Mouse (Mus musculus): ENCODE data around the gene Timm50. TPM values are rescaled to one million over a fixed set of nuclear protein-coding genes. Genes with fewer than 3 reads are reported as not detected.

Gene Timm50
- polyA plus RNA-seq, 1 experiment from 2014 or later, result 189 TPM

DNA sequence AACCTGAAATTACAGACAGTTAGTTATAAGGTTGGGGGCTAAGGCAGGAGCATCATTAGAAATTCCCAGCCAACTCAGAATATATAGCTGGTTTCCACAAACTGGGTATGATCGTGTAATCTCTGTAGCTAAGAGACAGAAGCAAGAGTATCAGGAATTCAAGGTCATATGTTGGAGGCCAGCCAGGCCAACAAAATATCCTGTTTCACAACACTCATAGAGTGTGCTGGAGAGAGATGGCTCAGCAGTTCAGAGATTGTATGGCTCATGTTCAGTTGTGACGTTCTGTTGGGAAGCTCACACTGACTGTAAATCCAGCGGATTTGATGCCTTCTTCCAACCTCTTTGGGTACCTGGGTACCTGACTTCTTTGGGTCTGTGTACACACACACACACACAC, 35.9 kb upstream of the Timm50 start:
- DNase-seq (ENCODE audit: low spot score), result no peak
- H3K27me3 ChIP-seq (ENCODE audit: insufficient read depth, poor library complexity, severe bottlenecking), result no peaks in the 10 kb centered on the region
- H3K27ac ChIP-seq, result no peak overlapping the region
- peaks cover 18% of the 10 kb centered on the region for H3K4me1 ChIP-seq
- H3K36me3 ChIP-seq, result peaks cover 14% of the 10 kb centered on the region
- H3K4me3 ChIP-seq, result no peak overlapping the region
- H3K9me3 ChIP-seq, result no peaks in the 10 kb centered on the region
- WGBS, result 84% methylated on average over 3 of the region's 3 CpGs

DNA sequence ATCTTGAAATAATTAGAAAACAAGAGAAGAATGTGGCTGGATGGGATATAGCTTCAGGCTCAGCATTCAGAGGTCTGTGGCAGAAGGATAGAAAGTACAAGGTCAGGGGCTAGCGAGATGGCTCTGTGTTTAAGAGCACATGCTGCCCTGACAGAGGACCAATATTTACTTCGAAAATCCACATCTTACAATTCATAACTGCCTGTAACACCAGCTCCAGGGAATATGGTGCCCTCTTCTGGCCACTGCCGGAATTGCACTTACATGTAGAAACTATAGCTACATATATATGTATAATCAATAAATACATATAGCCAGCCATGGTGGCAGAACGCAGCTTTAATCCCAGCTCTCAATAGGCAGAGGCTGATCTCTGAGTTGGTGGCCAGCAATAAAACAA, 32.8 kb upstream of the Timm50 start:
- no peak overlapping the region for H3K27ac ChIP-seq
- WGBS, result 10% methylated on average over 4 of the region's 4 CpGs
- no peak overlapping the region for H3K4me3 ChIP-seq
- peaks cover 9% of the 10 kb centered on the region for H3K4me1 ChIP-seq
- no peak for DNase-seq (ENCODE audit: low spot score)
- no peaks in the 10 kb centered on the region for H3K9me3 ChIP-seq
- H3K36me3 ChIP-seq, result no peaks in the 10 kb centered on the region
- no peaks in the 10 kb centered on the region for H3K27me3 ChIP-seq (ENCODE audit: insufficient read depth, poor library complexity, severe bottlenecking)

DNA sequence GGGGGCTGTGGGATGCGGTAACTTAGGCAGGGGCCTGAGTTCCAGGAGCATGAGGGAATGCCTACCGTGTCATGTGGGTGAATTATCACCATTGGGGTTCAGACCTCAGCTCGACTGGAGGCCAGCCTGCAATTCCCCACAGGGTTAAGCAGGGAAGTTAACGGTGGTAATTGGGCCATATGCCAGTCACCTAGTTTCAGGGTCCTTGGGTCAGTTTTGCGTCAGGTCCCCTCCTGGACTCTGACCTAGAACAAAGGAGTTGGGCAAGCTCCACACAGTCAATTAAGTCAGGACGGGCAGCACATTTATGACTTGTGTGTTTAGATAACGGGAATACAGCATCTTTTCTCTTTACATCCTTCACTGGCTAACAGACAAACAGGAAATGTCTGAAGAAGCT, 29.5 kb upstream of the Timm50 start:
- Histone ChIP-seq H3K27me3 (ENCODE audit: insufficient read depth, poor library complexity, severe bottlenecking) (no peaks in the 10 kb centered on the region), H3K9me3 (no peaks in the 10 kb centered on the region), H3K4me1 (peaks cover 19% of the 10 kb centered on the region), H3K27ac (peak overlapping the region; percentile 19; the same call in 1 of the 2 replicates), H3K36me3 (no peaks in the 10 kb centered on the region), H3K4me3 (no peak overlapping the region)
- WGBS, result 45% methylated on average over 7 of the region's 7 CpGs
- no peak for DNase-seq (ENCODE audit: low spot score)

DNA sequence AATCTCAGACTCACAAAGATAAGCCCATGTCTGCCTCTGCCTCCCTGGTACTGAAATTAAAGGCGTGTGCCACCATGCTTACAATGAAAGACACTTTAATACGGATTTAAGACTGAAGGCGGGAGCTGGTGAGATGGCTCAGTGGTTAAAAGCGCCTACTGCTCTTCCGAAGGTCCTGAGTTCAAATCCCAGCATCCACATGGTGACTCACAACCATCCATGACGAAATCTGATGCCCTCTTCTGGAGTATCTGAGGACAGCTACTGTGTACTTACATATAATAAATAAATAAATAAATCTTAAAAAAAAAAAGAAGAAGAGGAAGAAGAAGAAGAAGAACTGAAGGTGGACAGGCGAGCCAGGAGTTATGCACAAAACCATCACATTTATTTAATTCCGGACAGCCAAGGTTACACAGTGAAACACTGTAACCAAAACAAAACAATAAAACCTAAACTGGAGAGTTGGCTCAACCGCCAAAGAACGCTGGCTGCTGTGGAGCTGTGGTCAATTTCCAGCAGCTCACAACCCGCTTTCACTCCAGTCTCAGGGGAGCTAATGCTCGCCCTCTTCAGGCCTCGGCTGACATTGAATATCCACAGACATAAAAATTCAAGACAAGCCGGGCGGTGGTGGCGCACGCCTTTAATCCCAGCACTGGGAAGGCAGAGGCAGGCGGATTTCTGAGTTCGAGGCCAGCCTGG, 27.5 kb upstream of the Timm50 start:
- Histone ChIP-seq H3K4me1 (peaks cover 25% of the 10 kb centered on the region), H3K27me3 (ENCODE audit: insufficient read depth, poor library complexity, severe bottlenecking) (no peaks in the 10 kb centered on the region), H3K9me3 (no peaks in the 10 kb centered on the region), H3K4me3 (peak overlapping the region; percentile 84), H3K36me3 (peaks cover 12% of the 10 kb centered on the region; the same call in 1 of the 2 replicates), H3K27ac (peak overlapping the region; percentile 95)
- no peak for DNase-seq (ENCODE audit: low spot score)
- WGBS, result 76% methylated on average over 19 of the region's 19 CpGs

DNA sequence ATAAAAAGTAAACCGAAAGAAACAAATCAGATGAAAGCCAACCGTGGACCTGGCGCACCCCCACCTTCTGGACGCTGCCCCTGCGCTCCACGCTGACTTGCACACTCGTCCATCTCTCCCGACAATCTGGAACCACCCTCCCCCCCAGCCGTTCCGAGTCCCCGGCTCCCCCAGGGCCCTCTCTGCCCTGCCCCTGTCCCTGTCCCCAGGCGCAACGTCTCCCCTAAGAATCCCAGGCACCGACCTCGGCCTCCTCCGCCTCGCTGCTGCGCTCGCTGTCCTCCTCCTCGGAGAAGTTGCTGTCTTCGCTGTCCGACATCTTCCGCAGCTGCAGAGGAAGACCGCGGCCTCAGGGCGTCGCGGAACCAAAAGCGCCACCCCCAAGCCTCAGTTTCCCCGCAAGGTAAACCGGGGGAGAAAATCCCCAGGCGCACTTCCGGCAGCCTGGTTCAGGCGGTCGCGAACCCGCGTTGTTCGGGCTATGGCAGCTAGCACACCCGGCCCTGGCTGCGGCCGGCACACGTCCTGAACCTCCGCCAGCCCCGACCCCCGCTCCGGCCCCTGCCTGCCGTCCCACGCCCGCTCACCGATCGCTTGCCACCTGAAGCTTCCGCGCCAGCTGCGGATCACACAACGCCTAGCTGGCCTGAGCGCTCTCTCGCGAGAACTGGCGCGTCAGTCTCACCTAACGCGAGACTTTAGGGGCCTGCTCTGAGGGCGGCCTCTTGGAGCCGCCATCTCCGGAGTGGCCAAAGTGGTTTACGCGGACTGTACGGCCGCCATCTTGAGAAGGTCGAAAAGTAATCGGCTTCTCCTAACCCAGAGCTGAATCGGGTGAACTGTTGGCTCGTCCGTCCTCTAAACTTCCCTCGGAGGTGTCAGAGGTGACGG, 26.5 kb upstream of the Timm50 start, which contains the start of gene Supt5:
Gene Supt5, minus strand, starts transcription at position 639 of the 891 bp plus-strand sequence.
- Histone ChIP-seq H3K27me3 (ENCODE audit: insufficient read depth, poor library complexity, severe bottlenecking) (no peaks in the 10 kb centered on the region), H3K36me3 (peaks cover 17% of the 10 kb centered on the region), H3K4me3 (peak within 1 kb of the TSS; percentile 84), H3K27ac (peak within 1 kb of the TSS; percentile 95), H3K4me1 (peaks cover 25% of the 10 kb centered on the region), H3K9me3 (no peaks in the 10 kb centered on the region)
- WGBS, result under 1% methylated on average over 77 of the region's 77 CpGs
- peak; percentile 98 for DNase-seq (ENCODE audit: low spot score)

DNA sequence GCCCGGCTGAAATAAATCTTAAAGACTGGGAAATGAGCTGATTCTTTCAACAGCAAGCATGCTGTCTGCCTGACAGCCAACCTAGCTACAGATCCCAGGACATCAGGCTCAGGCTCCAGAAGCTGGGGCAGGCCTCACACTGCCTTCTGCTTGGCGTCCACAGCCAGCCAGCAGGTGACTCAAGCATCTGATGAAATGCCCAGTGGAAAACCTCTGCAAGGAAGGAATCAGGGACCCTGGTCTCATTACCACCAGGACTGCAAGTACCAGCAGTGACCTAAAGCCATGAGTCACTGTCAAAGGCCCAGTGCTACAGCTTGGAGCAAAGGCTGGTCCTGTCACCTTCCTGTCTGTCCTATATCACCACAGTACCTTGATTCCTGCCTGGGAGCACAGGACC, 23.6 kb upstream of the Timm50 start:
- 93% methylated on average over 2 of the region's 2 CpGs for WGBS
- Histone ChIP-seq H3K9me3 (no peaks in the 10 kb centered on the region), H3K36me3 (peaks cover 38% of the 10 kb centered on the region), H3K4me1 (peaks cover 18% of the 10 kb centered on the region), H3K4me3 (no peak overlapping the region), H3K27me3 (ENCODE audit: insufficient read depth, poor library complexity, severe bottlenecking) (no peaks in the 10 kb centered on the region), H3K27ac (no peak overlapping the region)
- no peak for DNase-seq (ENCODE audit: low spot score)

DNA sequence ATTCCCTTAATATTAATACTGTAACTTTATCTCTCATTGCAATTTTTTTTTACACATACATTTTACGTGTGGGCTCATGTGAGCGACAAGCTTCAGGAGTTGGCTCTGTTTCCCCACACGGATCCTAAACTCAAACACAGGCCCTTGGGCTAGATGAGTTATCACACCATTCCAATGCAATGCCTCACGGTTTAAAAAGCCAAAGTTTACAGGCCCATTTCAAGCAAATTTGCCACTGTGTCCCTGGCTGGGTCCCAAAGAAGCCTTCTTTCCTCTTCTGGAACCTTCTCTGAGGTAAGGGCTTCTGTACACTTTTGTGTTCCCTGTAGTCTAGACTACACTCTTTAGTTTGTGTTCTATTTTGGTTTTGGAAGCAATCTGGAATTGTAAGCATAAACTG, 22.7 kb upstream of the Timm50 start:
- peaks cover 47% of the 10 kb centered on the region for H3K36me3 ChIP-seq
- WGBS, result 90% methylated on average over 4 of the region's 4 CpGs
- no peaks in the 10 kb centered on the region for H3K9me3 ChIP-seq
- DNase-seq (ENCODE audit: low spot score), result no peak
- no peaks in the 10 kb centered on the region for H3K27me3 ChIP-seq (ENCODE audit: insufficient read depth, poor library complexity, severe bottlenecking)
- peaks cover 18% of the 10 kb centered on the region for H3K4me1 ChIP-seq
- H3K4me3 ChIP-seq, result no peak overlapping the region
- no peak overlapping the region for H3K27ac ChIP-seq

DNA sequence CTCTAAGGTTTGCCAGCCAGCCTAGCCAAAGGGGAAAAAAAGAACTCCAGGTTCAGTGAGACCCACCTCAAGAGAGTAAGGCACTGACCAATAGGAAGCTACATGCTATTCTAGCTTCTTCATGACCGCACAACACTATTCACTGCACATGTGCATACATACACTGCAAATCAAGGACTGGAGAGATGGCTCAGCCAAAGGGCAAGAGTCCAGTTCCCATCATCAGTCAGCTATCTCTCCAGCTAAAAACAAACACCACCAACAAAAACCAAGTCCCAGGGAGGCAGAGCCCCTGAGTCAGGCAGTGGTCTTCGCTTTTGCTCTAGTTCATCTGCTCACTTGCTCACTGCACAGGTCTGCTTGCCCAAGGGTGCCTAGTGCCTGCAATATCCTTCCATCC, 16.4 kb upstream of the Timm50 start:
- H3K27ac ChIP-seq, result no peak overlapping the region

DNA sequence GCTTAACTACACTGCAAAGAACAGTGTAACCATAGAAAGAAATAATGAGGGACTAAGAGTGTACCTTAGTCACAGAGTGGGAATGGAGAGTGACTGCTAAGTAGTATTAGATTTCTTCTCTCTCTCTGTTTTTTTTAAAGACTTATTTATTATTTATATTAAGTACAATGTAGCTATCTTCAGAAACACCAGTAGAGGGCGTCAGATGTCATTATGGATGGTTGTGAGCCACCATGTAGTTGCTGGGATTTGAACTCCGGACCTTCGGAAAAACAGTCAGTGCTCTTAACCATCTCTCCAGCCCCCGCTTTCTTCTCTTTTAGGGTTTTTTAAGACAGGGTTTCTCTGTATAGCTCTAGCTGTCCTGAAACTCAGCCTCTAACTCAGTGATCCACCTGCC, 14.6 kb upstream of the Timm50 start:
- Histone ChIP-seq H3K27me3 (ENCODE audit: insufficient read depth, poor library complexity, severe bottlenecking) (no peaks in the 10 kb centered on the region), H3K4me1 (no peaks in the 10 kb centered on the region), H3K36me3 (peaks cover 99% of the 10 kb centered on the region), H3K4me3 (no peak overlapping the region), H3K27ac (no peak overlapping the region), H3K9me3 (no peaks in the 10 kb centered on the region)
- WGBS, result 82% methylated on average over 4 of the region's 4 CpGs
- DNase-seq (ENCODE audit: low spot score), result no peak

More for the DNA sequence above, 16.4 kb upstream of the Timm50 start:
- H3K36me3 ChIP-seq, result peaks cover 91% of the 10 kb centered on the region
- no peaks in the 10 kb centered on the region for H3K27me3 ChIP-seq (ENCODE audit: insufficient read depth, poor library complexity, severe bottlenecking)
- DNase-seq (ENCODE audit: low spot score), result no peak
- no peaks in the 10 kb centered on the region for H3K4me1 ChIP-seq
- no peak overlapping the region for H3K4me3 ChIP-seq
- 98% methylated on average over 2 of the region's 2 CpGs for WGBS
- H3K9me3 ChIP-seq, result no peaks in the 10 kb centered on the region

DNA sequence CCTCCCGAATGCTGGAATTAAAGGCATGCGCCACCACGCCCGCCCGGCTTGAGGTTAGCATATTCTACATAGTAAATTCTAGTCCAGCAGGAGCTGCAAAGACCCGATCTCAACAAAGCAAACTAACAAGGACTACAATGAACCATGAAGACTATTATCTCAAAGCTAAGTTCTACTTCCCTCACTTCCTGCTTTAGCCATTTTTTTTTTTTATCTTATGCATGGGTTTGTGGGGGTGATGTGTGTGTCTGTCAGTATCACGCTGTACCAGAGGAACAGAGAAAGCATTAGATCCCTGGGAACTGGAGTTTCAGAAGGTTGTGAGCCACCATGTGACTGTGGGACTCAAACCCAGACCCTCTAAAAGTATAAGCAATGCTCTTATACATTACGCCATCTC, 13.4 kb upstream of the Timm50 start:
- Histone ChIP-seq H3K4me1 (no peaks in the 10 kb centered on the region), H3K9me3 (no peaks in the 10 kb centered on the region), H3K36me3 (peaks cover 99% of the 10 kb centered on the region), H3K4me3 (no peak overlapping the region), H3K27ac (no peak overlapping the region), H3K27me3 (ENCODE audit: insufficient read depth, poor library complexity, severe bottlenecking) (no peaks in the 10 kb centered on the region)
- no peak for DNase-seq (ENCODE audit: low spot score)
- WGBS, result 96% methylated on average over 8 of the region's 8 CpGs

DNA sequence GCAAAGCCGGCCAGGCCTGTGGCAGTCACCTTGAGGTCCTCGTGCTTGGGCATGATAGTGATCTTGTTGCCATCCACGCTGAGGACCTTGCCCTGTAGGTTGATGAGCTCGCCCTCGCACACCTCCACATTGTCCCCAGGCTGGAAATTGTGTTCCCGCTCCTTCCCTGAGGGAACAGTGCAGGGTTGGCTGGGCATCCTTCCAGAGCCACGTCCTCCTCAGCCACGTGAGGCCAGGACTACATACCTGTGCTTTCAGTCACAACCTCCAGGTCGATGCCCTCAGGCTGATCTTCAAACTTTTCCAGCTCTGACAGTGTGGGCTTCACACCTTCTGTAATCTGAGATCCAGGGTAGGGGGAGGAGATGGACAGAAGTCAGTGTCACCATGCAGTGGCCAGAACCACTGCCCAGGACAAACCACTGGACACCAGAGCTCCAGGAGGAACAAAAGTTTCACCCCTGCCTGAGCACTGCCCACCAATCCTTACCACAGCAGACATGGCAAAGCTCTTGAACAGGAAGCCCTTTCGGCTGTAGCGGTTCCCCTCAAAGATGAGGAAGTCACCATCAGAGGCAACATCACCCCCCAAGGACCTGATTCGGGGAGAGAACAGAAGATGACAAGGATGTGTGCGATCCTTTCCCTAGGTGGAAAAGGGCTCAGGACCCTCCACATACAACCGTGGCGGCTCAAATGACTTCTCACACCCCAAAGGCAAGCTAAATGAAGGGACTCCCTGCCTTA, 10.3 kb upstream of the Timm50 start:
- Histone ChIP-seq H3K4me1 (no peaks in the 10 kb centered on the region), H3K9me3 (no peaks in the 10 kb centered on the region), H3K27ac (no peak overlapping the region), H3K36me3 (peaks cover 100% of the 10 kb centered on the region), H3K4me3 (no peak overlapping the region), H3K27me3 (ENCODE audit: insufficient read depth, poor library complexity, severe bottlenecking) (no peaks in the 10 kb centered on the region)
- DNase-seq (ENCODE audit: low spot score), result no peak
- 90% methylated on average over 15 of the region's 15 CpGs for WGBS

DNA sequence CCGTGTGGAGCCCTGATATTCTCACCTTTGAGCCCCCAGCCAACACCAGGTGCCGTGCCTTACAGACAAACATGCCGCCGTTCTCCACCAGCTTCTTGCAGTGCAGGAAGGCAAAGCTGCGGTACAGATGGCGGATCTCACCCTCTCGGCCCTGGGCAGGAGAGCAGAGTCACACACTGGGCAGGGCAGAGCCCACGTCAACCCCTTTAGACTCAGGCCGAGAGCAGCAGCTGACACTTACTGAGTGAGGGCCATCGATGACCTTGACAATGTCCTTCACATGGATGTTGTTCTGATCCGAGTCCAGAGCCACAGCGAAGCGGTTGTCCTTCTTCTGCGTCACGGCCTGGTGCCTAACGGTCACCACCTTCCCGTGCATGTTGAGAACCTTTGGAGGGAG, 6.8 kb upstream of the Timm50 start:
- DNase-seq (ENCODE audit: low spot score), result no peak
- 91% methylated on average over 17 of the region's 17 CpGs for WGBS

DNA sequence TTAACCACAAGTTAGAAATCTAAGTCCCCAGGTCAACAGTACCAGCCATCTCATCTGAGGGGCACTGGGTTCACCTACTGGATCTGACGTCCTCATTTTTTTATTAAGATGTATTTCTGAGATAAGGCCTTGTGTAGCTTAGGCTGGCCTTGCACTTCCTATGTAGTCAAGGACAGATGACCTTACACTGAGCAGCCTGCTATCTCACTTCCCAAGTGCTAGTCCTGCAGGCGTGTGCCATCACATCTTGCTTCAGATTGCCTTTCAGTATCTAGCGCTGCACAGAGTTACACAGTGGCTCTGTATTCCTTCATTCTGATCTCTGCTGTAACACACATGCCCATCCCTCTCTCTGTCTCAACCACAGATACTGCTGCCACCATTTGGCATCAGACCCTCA, 6.2 kb upstream of the Timm50 start:
- DNase-seq (ENCODE audit: low spot score), result no peak
- Histone ChIP-seq H3K27ac (no peak overlapping the region), H3K4me3 (no peak overlapping the region), H3K9me3 (no peaks in the 10 kb centered on the region), H3K4me1 (no peaks in the 10 kb centered on the region), H3K36me3 (peaks cover 92% of the 10 kb centered on the region), H3K27me3 (ENCODE audit: insufficient read depth, poor library complexity, severe bottlenecking) (no peaks in the 10 kb centered on the region)
- WGBS, result 84% methylated on average over 3 of the region's 3 CpGs

More for the DNA sequence above, 6.8 kb upstream of the Timm50 start:
- H3K36me3 ChIP-seq, result peaks cover 99% of the 10 kb centered on the region
- H3K27me3 ChIP-seq (ENCODE audit: insufficient read depth, poor library complexity, severe bottlenecking), result no peaks in the 10 kb centered on the region
- no peak overlapping the region for H3K27ac ChIP-seq
- no peaks in the 10 kb centered on the region for H3K4me1 ChIP-seq
- H3K9me3 ChIP-seq, result no peaks in the 10 kb centered on the region
- no peak overlapping the region for H3K4me3 ChIP-seq
